Mouse (Mus musculus): ENCODE measurements at regions not wholly inside any gene's neighbourhood (a gene's known extent, or its start where the extent isn't known, plus 50 kb on each side); places are given as distances from the start of the nearest gene placed in this dataset.
"Not testable (repeated sequence)": the region's sequence is repeated elsewhere in the genome, so short reads cannot be mapped to it uniquely, and the experiment has no call there.

GRCm38 (mm10) chr8:17888598-17888997 is 1089.5 kb downstream of the Defb40 start:
- H3K27me3 ChIP-seq (ENCODE audit: control insufficient read depth, insufficient read depth, low read length); H3K9ac ChIP-seq (ENCODE audit: low read depth, low read length); H3K27ac ChIP-seq (ENCODE audit: low read depth, low read length); ATAC-seq (replicated peaks; ENCODE audit: insufficient number of reproducible peaks, low FRiP score, low TSS enrichment); H3K4me2 ChIP-seq; H3K9me3 ChIP-seq (replicated peaks; ENCODE audit: control insufficient read depth, low read length); H3K4me1 ChIP-seq (ENCODE audit: control insufficient read depth, insufficient read depth, low read length); H3K36me3 ChIP-seq (ENCODE audit: control insufficient read depth, insufficient read depth, low read length); H3K4me3 ChIP-seq (ENCODE audit: low read depth, low read length): not testable (repeated sequence)
- WGBS (ENCODE audit: insufficient replicate concordance) = 61% methylated on average over 5 of the region's 5 CpGs

GRCm38 (mm10) chr8:17863388-17863787 is 1114.7 kb downstream of the Defb40 start:
- 76% methylated on average over 2 of the region's 2 CpGs for WGBS (ENCODE audit: insufficient replicate concordance)
- Histone ChIP-seq H3K9ac (ENCODE audit: low read depth, low read length) (no peak overlapping the region), H3K27ac (ENCODE audit: low read depth, low read length) (no peak overlapping the region), H3K36me3 (ENCODE audit: control insufficient read depth, insufficient read depth, low read length) (no peaks in the 10 kb centered on the region), H3K9me3 (replicated peaks; ENCODE audit: control insufficient read depth, low read length) (no peaks in the 10 kb centered on the region), H3K4me2 (no peak overlapping the region), H3K27me3 (ENCODE audit: control insufficient read depth, insufficient read depth, low read length) (no peaks in the 10 kb centered on the region), H3K4me3 (ENCODE audit: low read depth, low read length) (no peak overlapping the region), H3K4me1 (ENCODE audit: control insufficient read depth, insufficient read depth, low read length) (no peaks in the 10 kb centered on the region)
- no peak for ATAC-seq (replicated peaks; ENCODE audit: insufficient number of reproducible peaks, low FRiP score, low TSS enrichment)
